Mouse (Mus musculus) bone marrow macrophage, adult 2 months (primary cell): Measurements from ENCODE around the gene Ipmk.
"Not testable (repeated sequence)": the region's sequence is repeated elsewhere in the genome, so short reads cannot be mapped to it uniquely, and the experiment has no call there.

Source experiments
- CTCF ChIP-seq: IDR thresholded peaks from 2 replicates; pipeline ENCODE4 v1.5.1; 2012; ENCODE audit warnings: low read depth, mild to moderate bottlenecking, low read length, moderate library complexity
- POLR2A ChIP-seq: IDR thresholded peaks from 2 replicates; pipeline ENCODE4 v1.6.1; 2012; ENCODE audit warnings: mild to moderate bottlenecking, low read depth, low read length, borderline replicate concordance

- TF ChIP-seq CTCF, POLR2A: not testable (repeated sequence)
Observed at GRCm38 (mm10) chr10:71462371-71462770, 114.8 kb downstream of the Ipmk start.
